In genomic region chr11:35977096-35977495, GRCm38 (mm10) we compare ENCODE assay signal across 13 mouse cellular contexts. TPM values are rescaled to one million over a fixed set of nuclear protein-coding genes. Genes with fewer than 3 reads are reported as not detected.
DNase-seq lines count a peak whose midpoint lies in the region; ATAC-seq and TF ChIP-seq lines count a peak whose summit lies in the region.
"Had no signal": no experiment of that assay in that cellular context is flagged by ENCODE, and none has a peak within 500 bp of the region (broad histone marks: within the 10 kb centered on the region; RNA-seq: fewer than 3 reads in every experiment).

No protein-coding gene starts in this region.

- peak overlapping the region; percentile 19; the same call in 1 of the 2 replicates for H3K4me3 ChIP-seq in left cerebral cortex, adult 2 months
- H3K4me3 ChIP-seq in embryonic facial prominence, embryonic 14.5 days (ENCODE audit: low read depth, low read length) = no peak overlapping the region
- H3K4me3 ChIP-seq in hindbrain, embryonic 11.5 days (ENCODE audit: low read depth, low read length) = no peak overlapping the region
- no peak overlapping the region for H3K4me3 ChIP-seq in midbrain, embryonic 15.5 days
- H3K4me3 ChIP-seq: embryonic facial prominence, embryonic 15.5 days; stomach, embryonic 15.5 days had no signal

- no peak for ATAC-seq in embryonic facial prominence, embryonic 14.5 days (ENCODE audit: low read depth)
- ATAC-seq in hindbrain, embryonic 11.5 days (ENCODE audit: low FRiP score) = no peak
- ATAC-seq in midbrain, embryonic 15.5 days (replicated peaks) = no peak
- ATAC-seq: CD4-positive, CD25-positive, alpha-beta regulatory T cell, adult 4 months had no signal

- H3K4me1 ChIP-seq in embryonic facial prominence, embryonic 14.5 days (ENCODE audit: control insufficient read depth, insufficient read depth, low read length) = 0 out of 2 replicates have a peak, but pooled peaks cover 3% of the 10 kb centered on the region
- H3K4me1 ChIP-seq in hindbrain, embryonic 11.5 days (replicated peaks; ENCODE audit: control insufficient read depth, insufficient read depth, low read length) = peaks cover 20% of the 10 kb centered on the region
- H3K4me1 ChIP-seq in midbrain, embryonic 15.5 days = peaks cover 43% of the 10 kb centered on the region

- no peak for TF ChIP-seq CTCF in left cerebral cortex, adult 2 months (IDR thresholded peaks at IDR 0.05)

- WGBS in embryonic facial prominence, embryonic 14.5 days = 46% methylated on average over 6 of the region's 6 CpGs
- 43% methylated on average over 6 of the region's 6 CpGs for WGBS in hindbrain, embryonic 11.5 days
- 35% methylated on average over 6 of the region's 6 CpGs for WGBS in midbrain, embryonic 15.5 days

- H3K36me3 ChIP-seq in embryonic facial prominence, embryonic 14.5 days (ENCODE audit: control insufficient read depth, insufficient read depth, low read length) = no peaks in the 10 kb centered on the region
- H3K36me3 ChIP-seq in hindbrain, embryonic 11.5 days (ENCODE audit: control insufficient read depth, insufficient read depth, low read length) = no peaks in the 10 kb centered on the region
- H3K36me3 ChIP-seq in midbrain, embryonic 15.5 days (replicated peaks) = no peaks in the 10 kb centered on the region
- H3K36me3 ChIP-seq: embryonic facial prominence, embryonic 15.5 days; stomach, embryonic 15.5 days had no signal

- H3K27me3 ChIP-seq in embryonic facial prominence, embryonic 14.5 days (replicated peaks; ENCODE audit: control insufficient read depth, insufficient read depth, low read length) = peaks cover 23% of the 10 kb centered on the region
- no peaks in the 10 kb centered on the region for H3K27me3 ChIP-seq in hindbrain, embryonic 11.5 days (ENCODE audit: control insufficient read depth, insufficient read depth, low read length)
- 0 out of 2 replicates have a peak, but pooled peaks cover 3% of the 10 kb centered on the region for H3K27me3 ChIP-seq in midbrain, embryonic 15.5 days (replicated peaks)

- H3K9ac ChIP-seq in embryonic facial prominence, embryonic 14.5 days (ENCODE audit: low read depth, low read length) = no peak overlapping the region
- H3K9ac ChIP-seq in hindbrain, embryonic 11.5 days (ENCODE audit: low read depth, low read length) = no peak overlapping the region
- no peak overlapping the region for H3K9ac ChIP-seq in midbrain, embryonic 15.5 days
- H3K9ac ChIP-seq: embryonic facial prominence, embryonic 15.5 days; stomach, embryonic 15.5 days had no signal

- H3K4me2 ChIP-seq in embryonic facial prominence, embryonic 14.5 days (ENCODE audit: low read depth, low read length) = peak overlapping the region; percentile 18; the same call in 1 of the 2 replicates
- H3K4me2 ChIP-seq in hindbrain, embryonic 11.5 days (replicated peaks; ENCODE audit: low read depth, low read length) = peak overlapping the region; percentile 20; the same call in 1 of the 2 replicates
- H3K4me2 ChIP-seq in midbrain, embryonic 15.5 days = peak overlapping the region; percentile 73; the same call in 1 of the 2 replicates
- H3K4me2 ChIP-seq: embryonic facial prominence, embryonic 15.5 days had no signal

- no peaks in the 10 kb centered on the region for H3K9me3 ChIP-seq in embryonic facial prominence, embryonic 14.5 days (ENCODE audit: control insufficient read depth, low read length)
- no peaks in the 10 kb centered on the region for H3K9me3 ChIP-seq in hindbrain, embryonic 11.5 days (ENCODE audit: control insufficient read depth, low read length)
- H3K9me3 ChIP-seq in midbrain, embryonic 15.5 days = no peaks in the 10 kb centered on the region
- H3K9me3 ChIP-seq: embryonic facial prominence, embryonic 15.5 days; stomach, embryonic 15.5 days had no signal

- no peak overlapping the region for H3K27ac ChIP-seq in left cerebral cortex, adult 2 months
- H3K27ac ChIP-seq in embryonic facial prominence, embryonic 14.5 days (replicated peaks; ENCODE audit: low read depth, low read length) = no peak overlapping the region
- no peak overlapping the region for H3K27ac ChIP-seq in hindbrain, embryonic 11.5 days (ENCODE audit: low read depth, low read length)
- H3K27ac ChIP-seq in midbrain, embryonic 15.5 days = peak overlapping the region; percentile 40
- H3K27ac ChIP-seq: embryonic facial prominence, embryonic 15.5 days; macrophage; stomach, embryonic 15.5 days had no signal

- no peak for DNase-seq in left cerebral cortex, adult 2 months (ENCODE audit: extremely low spot score in 1 of 2, low spot score in 2 of 2)
- DNase-seq in left cerebral cortex, postnatal 25 days (ENCODE audit: low spot score in 2 of 2) = no peak
- no peak for DNase-seq in embryonic facial prominence, embryonic 14.5 days (ENCODE audit: low spot score)
- DNase-seq in hindbrain, embryonic 11.5 days (ENCODE audit: low spot score) = no peak
- DNase-seq in gastrocnemius, postnatal 14 days = no peak
- DNase-seq in adipocyte (ENCODE audit: low spot score) = no peak
- DNase-seq in ovary, adult 18-20 months (ENCODE audit: low spot score) = no peak
- DNase-seq: heart, adult 18-20 months had no signal

- intact Hi-C loops in left cerebral cortex, adult 2 months (cut with DNase I) = loop anchor here (5.0 kb wide), 2 partner anchors 45 to 120 kb away; no protein-coding TSS in a partner anchor
- intact Hi-C loops in left cerebral cortex, postnatal 25 days (cut with DNase I) = no loop called here
- intact Hi-C loops in gastrocnemius, postnatal 14 days (cut with DNase I; ENCODE audit: low total_unique reads) = no loop called here

RNA-seq across cellular contexts. Expression of gene Wwc1, which starts 3.2 kb away (rescaled TPM):
- total RNA-seq in left cerebral cortex, adult 2 months (2021) = 100 to 1,000 TPM; 121 to 137 TPM
- total RNA-seq in left cerebral cortex, postnatal 25 days (2021) = 100 to 1,000 TPM; 138 TPM
- 4.1 and 4.3 TPM in 2 replicates for polyA plus RNA-seq in embryonic facial prominence, embryonic 14.5 days (2014; fragmentation: Nextera tagmentation; extraction: Ambion mirVana)
- 7.0 and 8.5 TPM in 2 replicates for polyA plus RNA-seq in hindbrain, embryonic 11.5 days (2014; fragmentation: Nextera tagmentation; extraction: Ambion mirVana)
- 13.2 and 18.1 TPM in 2 replicates for polyA plus RNA-seq in midbrain, embryonic 15.5 days (2015; fragmentation: Nextera tagmentation; extraction: Ambion mirVana)
- under 1 TPM; 0.23 to 0.55 TPM for total RNA-seq in gastrocnemius, postnatal 14 days (2021)

Comparison
In these comparisons a context has a peak if more than half of its experiments do, and no peak if none do; other contexts are left out.
1. H3K4me2 ChIP-seq: peak in every context shown above with its lines; median percentile 73 in midbrain, embryonic 15.5 days; 20 in hindbrain, embryonic 11.5 days; 18 in embryonic facial prominence, embryonic 14.5 days.
2. RNA of gene Wwc1, which starts 3.2 kb away (total RNA-seq): 138 TPM in left cerebral cortex, postnatal 25 days and 121 to 137 TPM in left cerebral cortex, adult 2 months; 0.23 to 0.55 TPM in gastrocnemius, postnatal 14 days; every median in the first group is over 10 times any median in the second.